8 mouse cellular contexts compared by ENCODE assay signal in genomic region chr16:33696811-33697575, GRCm38 (mm10). TPM values are rescaled to one million over a fixed set of nuclear protein-coding genes. Genes with fewer than 3 reads are reported as not detected.
DNase-seq lines count a peak whose midpoint lies in the region; ATAC-seq lines count a peak whose summit lies in the region.

No protein-coding gene starts in this region.

- H3K4me2 ChIP-seq in neural tube, embryonic 12.5 days (replicated peaks): no peak overlapping the region
- no peak overlapping the region for H3K4me2 ChIP-seq in embryonic facial prominence, embryonic 12.5 days (replicated peaks)
- no peak overlapping the region for H3K4me2 ChIP-seq in neural tube, embryonic 14.5 days (ENCODE audit: low read depth, low read length)

- no peaks in the 10 kb centered on the region for H3K27me3 ChIP-seq in neural tube, embryonic 12.5 days (replicated peaks)
- H3K27me3 ChIP-seq in embryonic facial prominence, embryonic 12.5 days: no peaks in the 10 kb centered on the region
- no peaks in the 10 kb centered on the region for H3K27me3 ChIP-seq in neural tube, embryonic 14.5 days (ENCODE audit: control insufficient read depth, insufficient read depth, low read length)

- no peaks in the 10 kb centered on the region for H3K9me3 ChIP-seq in neural tube, embryonic 12.5 days
- no peaks in the 10 kb centered on the region for H3K9me3 ChIP-seq in embryonic facial prominence, embryonic 12.5 days
- no peaks in the 10 kb centered on the region for H3K9me3 ChIP-seq in neural tube, embryonic 14.5 days (ENCODE audit: control insufficient read depth, low read length)

- DNase-seq in neural tube, embryonic 10.5 days (ENCODE audit: extremely low spot score, low spot score): no peak
- DNase-seq in heart, postnatal 14 days: peak; percentile 60 to 68
- DNase-seq in kidney, postnatal 4 days: peak; percentile 22 to 38
- DNase-seq in layer of hippocampus, adult 9-11 months: no peak
- DNase-seq in left cerebral cortex, postnatal 25 days (ENCODE audit: low spot score in 2 of 2): no peak

- no peak for ATAC-seq in neural tube, embryonic 12.5 days (ENCODE audit: low FRiP score, low read depth)
- ATAC-seq in embryonic facial prominence, embryonic 12.5 days (ENCODE audit: insufficient number of reproducible peaks, insufficient read depth, low FRiP score, low TSS enrichment): no peak
- ATAC-seq in neural tube, embryonic 14.5 days (ENCODE audit: low read depth): no peak; the same call in 1 of the 2 replicates

- H3K9ac ChIP-seq in neural tube, embryonic 12.5 days: 0 out of 2 replicates have a peak overlapping the region, but pooled peaks have one; percentile 3
- H3K9ac ChIP-seq in embryonic facial prominence, embryonic 12.5 days: no peak overlapping the region
- no peak overlapping the region for H3K9ac ChIP-seq in neural tube, embryonic 14.5 days (replicated peaks; ENCODE audit: low read depth, low read length)

- no peak overlapping the region for H3K4me3 ChIP-seq in neural tube, embryonic 12.5 days
- H3K4me3 ChIP-seq in embryonic facial prominence, embryonic 12.5 days: no peak overlapping the region
- no peak overlapping the region for H3K4me3 ChIP-seq in neural tube, embryonic 14.5 days (ENCODE audit: low read depth, low read length)

- 63% methylated on average over 13 of the region's 13 CpGs for WGBS in neural tube, embryonic 12.5 days
- 71% methylated on average over 13 of the region's 13 CpGs for WGBS in embryonic facial prominence, embryonic 12.5 days
- WGBS in neural tube, embryonic 14.5 days: 61% methylated on average over 13 of the region's 13 CpGs

- no peak overlapping the region for H3K27ac ChIP-seq in neural tube, embryonic 12.5 days
- peak overlapping the region; percentile 30; the same call in 1 of the 2 replicates for H3K27ac ChIP-seq in embryonic facial prominence, embryonic 12.5 days
- peak overlapping the region; percentile 44; the same call in 1 of the 2 replicates for H3K27ac ChIP-seq in neural tube, embryonic 14.5 days (ENCODE audit: low read depth, low read length)

- intact Hi-C loops in heart, postnatal 14 days (cut with DNase I): no loop called here
- intact Hi-C loops in left cerebral cortex, postnatal 25 days (cut with DNase I): no loop called here

- H3K4me1 ChIP-seq in neural tube, embryonic 12.5 days: peaks cover 39% of the 10 kb centered on the region
- peaks cover 28% of the 10 kb centered on the region for H3K4me1 ChIP-seq in embryonic facial prominence, embryonic 12.5 days
- H3K4me1 ChIP-seq in neural tube, embryonic 14.5 days (ENCODE audit: control insufficient read depth, insufficient read depth, low read length): peaks cover 9% of the 10 kb centered on the region; the same call in 1 of the 2 replicates

- H3K36me3 ChIP-seq in neural tube, embryonic 12.5 days: 0 out of 2 replicates have a peak, but pooled peaks cover 3% of the 10 kb centered on the region
- no peaks in the 10 kb centered on the region for H3K36me3 ChIP-seq in embryonic facial prominence, embryonic 12.5 days
- no peaks in the 10 kb centered on the region for H3K36me3 ChIP-seq in neural tube, embryonic 14.5 days (ENCODE audit: control insufficient read depth, insufficient read depth, low read length)

RNA-seq across cellular contexts. Expression of gene Heg1, which starts 12.8 kb away (rescaled TPM):
- polyA plus RNA-seq in neural tube, embryonic 12.5 days (2016; fragmentation: Nextera tagmentation; extraction: Ambion mirVana): 19.9 TPM in 2 replicates
- polyA plus RNA-seq in embryonic facial prominence, embryonic 12.5 days (2016; fragmentation: Nextera tagmentation; extraction: Ambion mirVana): 16.7 and 17.9 TPM in 2 replicates
- total RNA-seq in heart, postnatal 14 days (2021): 100 to 1,000 TPM; 199 to 203 TPM
- 4.6 and 9.7 TPM in 2 replicates for polyA plus RNA-seq in neural tube, embryonic 14.5 days (2014; fragmentation: Nextera tagmentation; extraction: Ambion mirVana)
- 10 to 100 TPM; 29.9 to 35.4 TPM for total RNA-seq in left cerebral cortex, postnatal 25 days (2021)

Comparison
In these comparisons a context has a peak if more than half of its experiments do, and no peak if none do; other contexts are left out.
1. DNase-seq: peak in heart, postnatal 14 days (2 of 2) and kidney, postnatal 4 days (2 of 2); none in neural tube, embryonic 10.5 days (single experiment), layer of hippocampus, adult 9-11 months (single experiment) and left cerebral cortex, postnatal 25 days (0 of 2).